Mouse (Mus musculus) MEL (cell line): ENCODE data around the gene Mgl2. TPM values are rescaled to one million over a fixed set of nuclear protein-coding genes. Genes with fewer than 3 reads are reported as not detected.
"Not testable (repeated sequence)": the region's sequence is repeated elsewhere in the genome, so short reads cannot be mapped to it uniquely, and the experiment has no call there.

Experiments
- DNase-seq: peaks from one replicate; pipeline ENCODE4 v3.0.0; 2011; ENCODE audit warnings: low read depth, low spot score
- H3K27ac ChIP-seq: 2 replicates; pipeline ENCODE4 v1.5.1; 2012; ENCODE audit warnings: low read depth, mild to moderate bottlenecking, control low read depth, low read length, moderate library complexity; ENCODE audit not compliant: control insufficient read depth
- H3K27me3 ChIP-seq, 2 experiments: fragments of 150-350 bp in 1 of 2; sonication (generic) in 1 of 2; 2 replicates each; pipeline ENCODE4 v1.6.1; 2012; ENCODE audit warnings: low read length in 2 of 2, mild to moderate bottlenecking in 2 of 2, improper control_type of control experiment in 1 of 2, moderate library complexity in 1 of 2; ENCODE audit not compliant: insufficient read depth in 2 of 2, control insufficient read depth in 1 of 2
- H3K36me3 ChIP-seq, 2 experiments: 2 replicates each; pipeline ENCODE4 v1.6.1; 2012 to 2014; ENCODE audit warnings: low read length in 2 of 2, improper control_type of control experiment in 1 of 2, inconsistent platforms in 1 of 2, mild to moderate bottlenecking in 1 of 2; ENCODE audit not compliant: insufficient read depth in 2 of 2, control insufficient read depth in 1 of 2
- H3K4me1 ChIP-seq, 2 experiments: fragments of 150-350 bp in 1 of 2; sonication (generic) in 1 of 2; 2 replicates each; pipeline ENCODE4 v1.6.1; 2012; ENCODE audit warnings: low read length in 2 of 2, improper control_type of control experiment in 1 of 2, mild to moderate bottlenecking in 1 of 2; ENCODE audit not compliant: insufficient read depth in 2 of 2, control insufficient read depth in 1 of 2
- H3K4me3 ChIP-seq, 2 experiments: fragments of 150-350 bp in 1 of 2; sonication (generic) in 1 of 2; 2 replicates each; pipeline ENCODE4 v1.5.1; 2012; ENCODE audit warnings: low read depth in 2 of 2, low read length in 2 of 2, mild to moderate bottlenecking in 2 of 2, moderate library complexity in 2 of 2, control low read depth in 1 of 2, improper control_type of control experiment in 1 of 2; ENCODE audit not compliant: control insufficient read depth in 1 of 2, insufficient read depth in 1 of 2
- H3K79me2 ChIP-seq: 2 replicates; pipeline ENCODE4 v1.6.1; 2012; ENCODE audit warnings: mild to moderate bottlenecking, low read length, moderate library complexity; ENCODE audit not compliant: control insufficient read depth, poor library complexity, insufficient read depth
- H3K9ac ChIP-seq: 2 replicates; pipeline ENCODE4 v1.6.1; 2012; ENCODE audit warnings: low read depth, mild to moderate bottlenecking, control low read depth, low read length, moderate library complexity; ENCODE audit not compliant: control insufficient read depth, poor library complexity, severe bottlenecking
- H3K9me3 ChIP-seq: fragments of 150-350 bp; sonication (generic); replicated peaks from 2 replicates; pipeline ENCODE4 v1.6.1; 2012; ENCODE audit warnings: mild to moderate bottlenecking, low read length, improper control_type of control experiment, moderate library complexity; ENCODE audit not compliant: insufficient read depth
- BHLHE40 ChIP-seq: IDR thresholded peaks from 2 replicates; pipeline ENCODE4 v1.6.1; 2012; ENCODE audit warnings: low read depth, mild to moderate bottlenecking, inconsistent platforms, low read length, improper control_type of control experiment, borderline replicate concordance
- CHD2 ChIP-seq: IDR thresholded peaks from 2 replicates; pipeline ENCODE4 v1.6.1; 2011; ENCODE audit warnings: low read length, improper control_type of control experiment
- E2F4 ChIP-seq: IDR thresholded peaks from 2 replicates; pipeline ENCODE4 v1.6.1; 2011; ENCODE audit warnings: low read depth, low read length, improper control_type of control experiment, borderline replicate concordance
- EP300 ChIP-seq, 2 experiments: IDR thresholded peaks; 2 replicates each; pipeline ENCODE4 v1.6.1; 2011; ENCODE audit warnings: improper control_type of control experiment in 2 of 2, low read length in 2 of 2, low read depth in 1 of 2, mild to moderate bottlenecking in 1 of 2
- ETS1 ChIP-seq: IDR thresholded peaks from 2 replicates; pipeline ENCODE4 v1.6.1; 2012; ENCODE audit warnings: low read depth, mild to moderate bottlenecking, inconsistent platforms, low read length, improper control_type of control experiment, moderate library complexity
- GABPA ChIP-seq: IDR thresholded peaks from 2 replicates; pipeline ENCODE4 v1.6.1; 2012; ENCODE audit warnings: low read depth, mild to moderate bottlenecking, inconsistent platforms, low read length, improper control_type of control experiment, moderate library complexity
- GATA1 ChIP-seq: IDR thresholded peaks from 2 replicates; pipeline ENCODE4 v1.6.1; 2011; ENCODE audit warnings: low read depth, low read length, improper control_type of control experiment
- HCFC1 ChIP-seq: IDR thresholded peaks from 2 replicates; pipeline ENCODE4 v1.6.1; 2012; ENCODE audit warnings: low read depth, mild to moderate bottlenecking, inconsistent platforms, low read length, improper control_type of control experiment, moderate library complexity
- JUND ChIP-seq: IDR thresholded peaks from 2 replicates; pipeline ENCODE4 v1.6.1; 2011; ENCODE audit warnings: low read depth, mild to moderate bottlenecking, improper control_type of control experiment, low read length
- MAFK ChIP-seq: IDR thresholded peaks from 2 replicates; pipeline ENCODE4 v1.6.1; 2011; ENCODE audit warnings: low read depth, mild to moderate bottlenecking, low read length, improper control_type of control experiment, borderline replicate concordance
- MAX ChIP-seq: IDR thresholded peaks from 2 replicates; pipeline ENCODE4 v1.6.1; 2011; ENCODE audit warnings: low read length, improper control_type of control experiment
- MAZ ChIP-seq: IDR thresholded peaks from 2 replicates; pipeline ENCODE4 v1.6.1; 2012; ENCODE audit warnings: low read depth, mild to moderate bottlenecking, inconsistent platforms, low read length, improper control_type of control experiment
- MXI1 ChIP-seq: IDR thresholded peaks from 2 replicates; pipeline ENCODE4 v1.6.1; 2011; ENCODE audit warnings: mild to moderate bottlenecking, low read depth, low read length, improper control_type of control experiment
- POLR2A ChIP-seq, 2 experiments: IDR thresholded peaks; 2 replicates each; pipeline ENCODE4 v1.6.1; 2011 to 2012; ENCODE audit warnings: low read length in 2 of 2, mild to moderate bottlenecking in 2 of 2, control low read depth in 1 of 2, improper control_type of control experiment in 1 of 2, low read depth in 1 of 2, moderate library complexity in 1 of 2; ENCODE audit not compliant: control insufficient read depth in 1 of 2, insufficient read depth in 1 of 2, poor library complexity in 1 of 2
- POLR2AphosphoS5 ChIP-seq: IDR thresholded peaks from 2 replicates; pipeline ENCODE4 v1.6.1; 2012; ENCODE audit warnings: low read depth, borderline replicate concordance, mild to moderate bottlenecking, inconsistent platforms, low read length, moderate library complexity, mixed read lengths
- RCOR1 ChIP-seq: IDR thresholded peaks from 2 replicates; pipeline ENCODE4 v1.6.1; 2012; ENCODE audit warnings: low read depth, mild to moderate bottlenecking, inconsistent platforms, low read length, improper control_type of control experiment
- SIN3A ChIP-seq: IDR thresholded peaks from 2 replicates; pipeline ENCODE4 v1.6.1; 2012; ENCODE audit warnings: low read length, improper control_type of control experiment, inconsistent platforms
- TBP ChIP-seq: IDR thresholded peaks from 2 replicates; pipeline ENCODE4 v1.8.0; 2011; ENCODE audit warnings: low read depth, low read length, improper control_type of control experiment
- TCF12 ChIP-seq: IDR thresholded peaks from 2 replicates; pipeline ENCODE4 v1.6.1; 2014; ENCODE audit warnings: low read depth, mild to moderate bottlenecking, inconsistent platforms, low read length, improper control_type of control experiment, moderate library complexity
- USF2 ChIP-seq, 2 experiments: IDR thresholded peaks; 2 replicates each; pipeline ENCODE4 v1.6.1; 2011 to 2012; ENCODE audit warnings: improper control_type of control experiment in 2 of 2, low read length in 2 of 2, borderline replicate concordance in 1 of 2, inconsistent platforms in 1 of 2, low read depth in 1 of 2, mild to moderate bottlenecking in 1 of 2; ENCODE audit not compliant: insufficient read depth in 1 of 2
- polyA plus RNA-seq, 2 experiments: library from polyadenylated mRNA; stranded (reverse) in 1 of 2; unstranded in 1 of 2; fragments of >175 nt in 1 of 2; fragments of >200 nt in 1 of 2; gene quantifications; 2 replicates each; pipeline versions ENCODE4 v1.2.1 to v1.2.4; 2012; ENCODE audit warnings: low replicate concordance in 2 of 2, low read depth in 1 of 2; ENCODE audit not compliant: insufficient read length in 2 of 2, insufficient read depth in 1 of 2, missing spikeins in 1 of 2
- total RNA-seq: library from RNA; depleted of rRNA; stranded (reverse); fragments of 300-350 nt; gene quantifications from 2 replicates; pipeline ENCODE4 v1.2.3, GENCODE M21; 2012

Mgl2 gene
- total and polyA plus RNA-seq, 3 experiments: 0.06 to 0.12 TPM; not detected in 1

DNA sequence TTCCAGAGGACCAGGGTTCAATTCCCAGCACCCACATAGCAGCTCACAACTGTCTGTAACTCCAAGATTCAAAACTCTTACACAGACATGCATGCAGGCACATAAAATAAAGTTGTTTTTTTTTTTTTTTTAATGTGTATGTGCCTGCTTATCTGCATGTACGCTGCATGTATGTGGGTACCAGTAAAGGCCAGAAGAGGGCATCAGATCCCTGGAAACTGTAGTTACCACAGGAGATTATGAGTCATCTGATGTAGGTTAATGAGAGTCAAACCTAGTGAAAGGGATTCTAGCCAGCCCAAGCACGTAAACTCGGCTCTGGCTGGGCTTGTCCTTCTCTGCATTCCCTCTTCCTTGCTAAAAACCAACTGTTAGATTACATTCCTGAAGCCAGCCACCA, 20.9 kb downstream of the Mgl2 start (continued):
- no peak for TF ChIP-seq CHD2
- TF ChIP-seq, all 39 proteins: peak for 8

DNA sequence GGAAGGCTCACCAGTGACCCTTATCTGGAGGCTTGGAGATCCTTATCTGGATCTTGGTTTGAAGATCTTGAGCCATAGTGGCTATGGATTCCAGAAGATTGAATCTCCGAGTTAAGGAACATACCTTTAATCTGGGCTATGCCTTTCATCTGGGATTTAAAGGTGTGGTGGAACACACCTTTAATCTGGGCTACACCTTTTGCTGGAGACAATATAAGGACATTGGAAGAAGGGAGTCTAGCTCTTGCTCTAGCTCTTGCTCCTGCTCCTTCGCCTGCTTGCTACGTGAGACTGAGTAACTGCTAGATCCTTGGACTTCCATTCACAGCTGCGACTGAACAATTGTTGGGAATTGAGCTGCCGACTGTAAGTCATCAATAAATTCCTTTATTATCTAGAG, 25.8 kb downstream of the Mgl2 start, which contains the start of gene Clec10a:
Gene Clec10a, plus strand, starts transcription at position 301 of the 400 bp plus-strand sequence.
- not testable (repeated sequence) for H3K4me1 ChIP-seq, H3K36me3 ChIP-seq, H3K79me2 ChIP-seq, H3K9ac ChIP-seq, H3K9me3 ChIP-seq, DNase-seq, H3K4me3 ChIP-seq, H3K27me3 ChIP-seq, H3K27ac ChIP-seq

DNA sequence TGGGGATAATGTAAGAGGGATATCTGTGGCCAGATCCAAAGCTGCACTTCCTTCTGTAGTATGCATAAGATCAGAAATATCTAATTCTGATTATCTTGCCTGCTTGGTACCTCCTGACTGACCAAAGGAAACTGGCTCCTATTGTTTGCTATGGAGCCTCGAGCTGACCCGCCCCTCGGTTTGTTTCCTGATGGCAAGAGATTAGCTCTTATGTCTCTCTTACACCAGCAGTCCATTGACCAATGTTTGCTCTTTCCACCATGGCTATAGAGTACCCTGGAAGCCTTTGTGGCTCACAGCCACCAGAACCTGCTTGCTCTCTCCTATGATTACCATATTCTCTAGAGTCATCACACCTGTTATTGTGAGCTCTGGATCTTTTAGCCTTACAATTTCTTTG, 32.2 kb downstream of the Mgl2 start:
- no peak for DNase-seq
- Histone ChIP-seq H3K27me3 (no peaks in the 10 kb centered on the region), H3K79me2 (no peaks in the 10 kb centered on the region), H3K4me3 (no peak overlapping the region), H3K27ac (no peak overlapping the region), H3K4me1 (peaks cover 2 to 16% of the 10 kb centered on the region in 2 experiments; a peak in 3 of 4 replicates), H3K9me3 (no peaks in the 10 kb centered on the region), H3K9ac (no peak overlapping the region), H3K36me3 (peaks cover 0 to 13% of the 10 kb centered on the region in 2 experiments; a peak in 2 of 4 replicates)
- no peak for TF ChIP-seq GABPA
- TF ChIP-seq MAZ: no peak
- no peak for TF ChIP-seq E2F4
- TF ChIP-seq POLR2A (IDR thresholded peaks at IDR 0.05; ENCODE audit: control insufficient read depth in 1 of 2, insufficient read depth in 1 of 2, low read depth in 1 of 2, low read length in 2 of 2, poor library complexity in 1 of 2): no peak
- TF ChIP-seq RCOR1: no peak

DNA sequence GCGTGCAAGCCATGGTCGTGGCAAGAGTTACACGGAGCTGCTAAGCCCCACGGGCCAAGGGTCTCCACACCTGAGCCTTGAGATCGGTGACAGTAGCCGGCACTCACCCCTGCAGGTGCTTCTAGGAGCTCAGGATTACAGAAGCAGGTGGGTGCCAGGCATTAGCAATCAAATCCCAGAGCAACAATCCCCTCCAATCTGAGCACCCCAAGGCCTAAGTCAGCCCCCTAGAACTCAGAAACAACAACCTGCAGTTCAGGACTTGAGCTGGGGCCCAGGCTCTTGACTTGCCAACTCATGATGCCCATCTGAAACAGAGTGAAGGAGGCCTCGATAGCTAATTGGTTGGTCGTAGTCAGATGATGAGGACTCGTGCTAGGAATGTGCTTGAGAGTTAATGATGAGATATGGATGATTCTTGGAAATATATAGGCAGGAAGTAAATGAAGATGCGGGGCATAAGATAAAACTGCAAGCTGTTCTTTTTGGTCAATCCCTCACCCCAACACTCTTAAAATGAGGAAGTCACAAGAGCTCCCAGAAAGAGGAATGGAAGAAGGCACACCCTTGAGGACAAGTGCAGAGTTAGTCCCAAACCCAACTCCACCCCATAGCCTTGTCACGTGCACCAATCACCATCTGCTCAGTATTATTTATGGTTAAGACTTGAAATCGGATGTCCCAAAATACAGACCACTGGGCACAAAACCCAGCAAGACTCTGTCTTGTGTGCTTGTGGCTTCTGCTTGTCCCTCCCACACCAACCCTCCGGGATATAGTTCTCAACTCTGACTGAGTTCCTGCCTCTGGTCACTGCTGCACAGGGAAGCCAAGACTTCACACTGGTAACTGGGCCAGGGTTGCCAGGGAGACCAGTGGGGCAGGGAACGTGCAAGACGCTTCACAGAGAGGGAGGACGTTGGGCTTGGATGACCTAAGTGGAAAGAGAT, 36.1 kb downstream of the Mgl2 start:
- Histone ChIP-seq H3K4me3 (peak overlapping the region in 1 of 2 experiments; percentile 39; a peak in 2 of 4 replicates), H3K36me3 (peaks cover 0 to 15% of the 10 kb centered on the region in 2 experiments; a peak in 2 of 4 replicates), H3K9ac (peak overlapping the region; percentile 41), H3K27ac (peak overlapping the region; percentile 79), H3K9me3 (no peaks in the 10 kb centered on the region), H3K4me1 (peaks cover 2 to 24% of the 10 kb centered on the region in 2 experiments; a peak in 3 of 4 replicates), H3K27me3 (no peaks in the 10 kb centered on the region), H3K79me2 (no peaks in the 10 kb centered on the region)
- DNase-seq: peak; percentile 95
- peak; percentile 97 for TF ChIP-seq GATA1
- TF ChIP-seq MAFK: 0 out of 2 replicates have a peak, but pooled peaks have one; percentile 36
- peak; percentile 82 for TF ChIP-seq RCOR1
- peak; percentile 68 for TF ChIP-seq TCF12
- TF ChIP-seq EP300 (IDR thresholded peaks at IDR 0.05; ENCODE audit: low read depth in 1 of 2, low read length in 2 of 2): peak; percentile 90 to 92
- 0 out of 4 replicates have a peak, but pooled peaks of 1 of the 2 experiments have one; percentile 63 for TF ChIP-seq USF2 (IDR thresholded peaks at IDR 0.05; ENCODE audit: borderline replicate concordance in 1 of 2, insufficient read depth in 1 of 2, low read depth in 1 of 2, low read length in 2 of 2)
- no peak for TF ChIP-seq HCFC1
- peak; percentile 21; the same call in 1 of the 2 replicates for TF ChIP-seq MAZ
- no peak for TF ChIP-seq JUND
- TF ChIP-seq MXI1: 0 out of 2 replicates have a peak, but pooled peaks have one; percentile 33
- TF ChIP-seq SIN3A: peak; percentile 54; the same call in 1 of the 2 replicates
- TF ChIP-seq ETS1: peak; percentile 87
- peak in 1 of 2 experiments; percentile 52; a peak in 2 of 4 replicates for TF ChIP-seq POLR2A (IDR thresholded peaks at IDR 0.05; ENCODE audit: control insufficient read depth in 1 of 2, insufficient read depth in 1 of 2, low read depth in 1 of 2, low read length in 2 of 2, poor library complexity in 1 of 2)
- TF ChIP-seq CHD2: no peak
- peak; percentile 94 for TF ChIP-seq TBP
- TF ChIP-seq POLR2AphosphoS5: no peak
- peak; percentile 94 for TF ChIP-seq MAX
- peak; percentile 86 for TF ChIP-seq BHLHE40
